Mouse (Mus musculus) liver, embryonic 11.5 days (tissue): ENCODE measurements around the gene Chp1. TPM values are rescaled to one million over a fixed set of nuclear protein-coding genes. Genes with fewer than 3 reads are reported as not detected.
"Not testable (repeated sequence)": the region's sequence is repeated elsewhere in the genome, so short reads cannot be mapped to it uniquely, and the experiment has no call there.

Source experiments
- ATAC-seq: fragments of 200-750 bp; cut with Nextera tagmentation; replicated peaks from 2 replicates; pipeline ENCODE4 v1.8.0; 2017; ENCODE audit warnings: moderate number of reproducible peaks, mild to moderate bottlenecking, moderate TSS enrichment, moderate library complexity; ENCODE audit not compliant: low FRiP score
- DNase-seq: peaks from one replicate; pipeline ENCODE4 v3.0.0-alpha.2; 2017; ENCODE audit warnings: low spot score
- H3K27ac ChIP-seq: fragments of 300-500 bp; sonication (generic); 2 replicates; pipeline ENCODE4 v1.5.1; 2014; ENCODE audit warnings: mild to moderate bottlenecking, low read depth, low read length, control low read depth
- H3K27me3 ChIP-seq: fragments of 300-500 bp; sonication (generic); replicated peaks from 2 replicates; pipeline ENCODE4 v1.6.1; 2014; ENCODE audit warnings: low read length, mixed read lengths; ENCODE audit not compliant: control insufficient read depth, insufficient read depth
- H3K36me3 ChIP-seq: fragments of 300-500 bp; sonication (generic); 2 replicates; pipeline ENCODE4 v1.6.1; 2014; ENCODE audit warnings: mild to moderate bottlenecking, low read length, moderate library complexity, mixed read lengths; ENCODE audit not compliant: control insufficient read depth, insufficient read depth
- H3K4me1 ChIP-seq: fragments of 300-500 bp; sonication (generic); replicated peaks from 2 replicates; pipeline ENCODE4 v1.6.1; 2014; ENCODE audit warnings: low read length, mixed read lengths; ENCODE audit not compliant: control insufficient read depth, insufficient read depth
- H3K4me2 ChIP-seq: fragments of 300-500 bp; sonication (generic); 2 replicates; pipeline ENCODE4 v1.6.1; 2014; ENCODE audit warnings: mild to moderate bottlenecking, control low read depth, moderate library complexity
- H3K4me3 ChIP-seq: fragments of 300-500 bp; sonication (generic); 2 replicates; pipeline ENCODE4 v1.5.1; 2014; ENCODE audit warnings: low read depth, low read length, control low read depth
- H3K9ac ChIP-seq: fragments of 300-500 bp; sonication (generic); 2 replicates; pipeline ENCODE4 v1.6.1; 2014; ENCODE audit warnings: low read depth, low read length, control low read depth
- H3K9me3 ChIP-seq: fragments of 300-500 bp; sonication (generic); 2 replicates; pipeline ENCODE4 v1.6.1; 2016; ENCODE audit warnings: low read length, inconsistent platforms, mixed read lengths; ENCODE audit not compliant: control insufficient read depth
- WGBS: fragments of 180-500 bp; shearing (Covaris S2); extraction: QIAGEN DNeasy Blood & Tissue Kit; methylation state at CpG from one replicate; pipeline ENCODE4 v1.1.7; 2014; 5-methylcytosine and 5-hydroxymethylcytosine counted together
- polyA plus RNA-seq: library from polyadenylated mRNA; unstranded; fragments of >200 nt; fragmentation: Nextera tagmentation; extraction: Ambion mirVana; gene quantifications from 2 replicates; pipeline ENCODE4 v1.2.1, GENCODE M21; 2014

Chp1 gene
- polyA plus RNA-seq, 1 experiment from 2014 or later, result 40.1 TPM

GRCm38 (mm10) chr2:119601027-119601426 is 53.5 kb downstream of the Chp1 start:
- Histone ChIP-seq H3K36me3 (peaks cover 34% of the 10 kb centered on the region), H3K27ac (no peak overlapping the region), H3K9ac (no peak overlapping the region), H3K27me3 (no peaks in the 10 kb centered on the region), H3K4me1 (peaks cover 35% of the 10 kb centered on the region), H3K4me3 (no peak overlapping the region), H3K4me2 (no peak overlapping the region), H3K9me3 (no peaks in the 10 kb centered on the region)
- ATAC-seq (no peak), DNase-seq (no peak)
- WGBS, result 84% methylated on average over 4 of the region's 4 CpGs

GRCm38 (mm10) chr2:119601575-119601974 is 54.1 kb downstream of the Chp1 start:
- not testable (repeated sequence) for H3K4me3 ChIP-seq, H3K27ac ChIP-seq, H3K9ac ChIP-seq, H3K27me3 ChIP-seq, ATAC-seq, H3K9me3 ChIP-seq, DNase-seq
- 79% methylated on average over 3 of the region's 3 CpGs for WGBS
- Histone ChIP-seq H3K4me1 (peaks cover 35% of the 10 kb centered on the region), H3K36me3 (peaks cover 31% of the 10 kb centered on the region), H3K4me2 (0 out of 2 replicates have a peak overlapping the region, but pooled peaks have one; percentile 16)

GRCm38 (mm10) chr2:119602488-119602887 is 55.0 kb downstream of the Chp1 start:
- H3K36me3 ChIP-seq, result peaks cover 33% of the 10 kb centered on the region
- H3K27ac ChIP-seq, result peak overlapping the region; percentile 39; the same call in 1 of the 2 replicates
- no peak overlapping the region for H3K4me3 ChIP-seq
- H3K4me1 ChIP-seq, result peaks cover 41% of the 10 kb centered on the region
- H3K4me2 ChIP-seq, result peak overlapping the region; percentile 37
- DNase-seq (no peak), ATAC-seq (no peak)
- no peaks in the 10 kb centered on the region for H3K27me3 ChIP-seq
- H3K9me3 ChIP-seq, result no peaks in the 10 kb centered on the region
- H3K9ac ChIP-seq, result no peak overlapping the region
- WGBS, result 72% methylated on average over 1 of the region's 1 CpGs

GRCm38 (mm10) chr2:119603909-119604308 is 56.4 kb downstream of the Chp1 start:
- Histone ChIP-seq H3K4me3 (no peak overlapping the region), H3K9me3 (no peaks in the 10 kb centered on the region), H3K4me2 (peak overlapping the region; percentile 44), H3K36me3 (peaks cover 37% of the 10 kb centered on the region), H3K9ac (no peak overlapping the region), H3K27ac (peak overlapping the region; percentile 73; the same call in 1 of the 2 replicates), H3K4me1 (peaks cover 39% of the 10 kb centered on the region), H3K27me3 (no peaks in the 10 kb centered on the region)
- ATAC-seq (peak; percentile 44; the same call in 1 of the 2 replicates), DNase-seq (no peak)
- WGBS, result 34% methylated on average over 2 of the region's 2 CpGs

GRCm38 (mm10) chr2:119605361-119605973 is 58.0 kb downstream of the Chp1 start:
- 64% methylated on average over 6 of the region's 6 CpGs for WGBS
- Histone ChIP-seq H3K27ac (peak overlapping the region; percentile 89), H3K4me3 (no peak overlapping the region), H3K27me3 (no peaks in the 10 kb centered on the region), H3K4me1 (peaks cover 39% of the 10 kb centered on the region), H3K9me3 (no peaks in the 10 kb centered on the region), H3K4me2 (peak overlapping the region; percentile 47), H3K9ac (peak overlapping the region; percentile 30; the same call in 1 of the 2 replicates), H3K36me3 (peaks cover 40% of the 10 kb centered on the region)
- DNase-seq, result no peak
- peak; percentile 86 for ATAC-seq

GRCm38 (mm10) chr2:119607023-119607422 is 59.5 kb downstream of the Chp1 start:
- H3K27ac ChIP-seq, result no peak overlapping the region
- H3K9me3 ChIP-seq, result no peaks in the 10 kb centered on the region
- ATAC-seq (peak; percentile 48; the same call in 1 of the 2 replicates), DNase-seq (no peak)
- H3K27me3 ChIP-seq, result no peaks in the 10 kb centered on the region
- H3K4me1 ChIP-seq, result peaks cover 39% of the 10 kb centered on the region
- H3K9ac ChIP-seq, result no peak overlapping the region
- H3K36me3 ChIP-seq, result peaks cover 40% of the 10 kb centered on the region
- no peak overlapping the region for H3K4me3 ChIP-seq
- H3K4me2 ChIP-seq, result no peak overlapping the region
- WGBS, result 87% methylated on average over 4 of the region's 4 CpGs

GRCm38 (mm10) chr2:119617841-119618198 is 70.3 kb downstream of the Chp1 start:
- peak overlapping the region; percentile 79 for H3K27ac ChIP-seq
- DNase-seq (no peak), ATAC-seq (peak; percentile 75)
- WGBS, result under 1% methylated on average over 13 of the region's 13 CpGs
- H3K4me3 ChIP-seq, result peak overlapping the region; percentile 88
- no peaks in the 10 kb centered on the region for H3K27me3 ChIP-seq
- peaks cover 11% of the 10 kb centered on the region for H3K4me1 ChIP-seq
- H3K4me2 ChIP-seq, result peak overlapping the region; percentile 75
- H3K9ac ChIP-seq, result peak overlapping the region; percentile 93
- no peaks in the 10 kb centered on the region for H3K9me3 ChIP-seq
- H3K36me3 ChIP-seq, result 0 out of 2 replicates have a peak, but pooled peaks cover 2% of the 10 kb centered on the region

- peak within 1 kb of the TSS; percentile 88 for H3K4me3 ChIP-seq
- no peaks in the 10 kb centered on the region for H3K27me3 ChIP-seq
- 0 out of 2 replicates have a peak, but pooled peaks cover 4% of the 10 kb centered on the region for H3K36me3 ChIP-seq
- peak within 1 kb of the TSS; percentile 79 for H3K27ac ChIP-seq
- DNase-seq, result peak; percentile 89
- WGBS, result under 1% methylated on average over 55 of the region's 55 CpGs
- peak within 1 kb of the TSS; percentile 93 for H3K9ac ChIP-seq
- H3K4me2 ChIP-seq, result peak within 1 kb of the TSS; percentile 75
- ATAC-seq, result peak; percentile 98
- peaks cover 11% of the 10 kb centered on the region for H3K4me1 ChIP-seq
- no peaks in the 10 kb centered on the region for H3K9me3 ChIP-seq
Measured at GRCm38 (mm10) chr2:119618199-119618982, 70.9 kb downstream of the Chp1 start, which contains the start of the genes Nusap1 and Oip5. Nusap1 (plus strand) TSS chr2:119618298. Oip5 (minus strand) TSS chr2:119618469.
